Mouse (Mus musculus): ENCODE measurements at regions not wholly inside any gene's neighbourhood (a gene's known extent, or its start where the extent isn't known, plus 50 kb on each side); places are given as distances from the start of the nearest gene placed in this dataset.

GRCm38 (mm10) chrX:12225116-12225891, 65.1 kb upstream of the Bcor start:
- TF ChIP-seq CTCF (IDR thresholded peaks at IDR 0.05; ENCODE audit: control insufficient read depth, insufficient read depth, low read length) = no peak
- TF ChIP-seq POLR2A (IDR thresholded peaks at IDR 0.05; ENCODE audit: borderline replicate concordance, control insufficient read depth, low read depth, low read length) = no peak

Data from bone marrow, adult 2 months (tissue).